15 mouse cellular contexts compared by ENCODE assay signal in genomic region chr11:62814625-62815024, GRCm38 (mm10). TPM values are rescaled to one million over a fixed set of nuclear protein-coding genes. Genes with fewer than 3 reads are reported as not detected.
A peak's percentile ranks its signal among the peaks of the same experiment; 100 is the strongest.
DNase-seq lines count a peak whose midpoint lies in the region; ATAC-seq and TF ChIP-seq lines count a peak whose summit lies in the region.
"Had no signal": no experiment of that assay in that cellular context is flagged by ENCODE, and none has a peak within 500 bp of the region (broad histone marks: within the 10 kb centered on the region; RNA-seq: fewer than 3 reads in every experiment).

No protein-coding gene starts in this region.

- no peaks in the 10 kb centered on the region for H3K79me2 ChIP-seq in heart, adult 2 months (replicated peaks; ENCODE audit: control insufficient read depth, insufficient read depth, low read length)

- peak; percentile 42 to 43 for DNase-seq in cerebellum, postnatal 25 days
- no peak for DNase-seq in cerebellum, adult 9-10 months
- DNase-seq in lung, postnatal 14 days = no peak
- DNase-seq in lung, postnatal 4 days = peak; percentile 14 to 28
- no peak for DNase-seq in heart, adult 2 months
- DNase-seq in spleen, postnatal 4 days (ENCODE audit: low spot score in 2 of 2) = no peak
- DNase-seq: adrenal gland, adult 8-10 months; thymus, postnatal 14 days had no signal

- H3K27me3 ChIP-seq in lung, embryonic 16.5 days (ENCODE audit: control insufficient read depth, insufficient read depth, low read depth, low read length) = no peaks in the 10 kb centered on the region
- H3K27me3 ChIP-seq in heart, adult 2 months (ENCODE audit: control insufficient read depth, insufficient read depth, low read length) = no peaks in the 10 kb centered on the region
- H3K27me3 ChIP-seq: embryonic facial prominence, embryonic 12.5 days; heart, embryonic 15.5 days; hindbrain, embryonic 12.5 days; neural tube, embryonic 12.5 days had no signal

- WGBS in lung, embryonic 16.5 days = 29% methylated on average over 4 of the region's 4 CpGs
- 32% methylated on average over 4 of the region's 4 CpGs for WGBS in heart, adult 2 months

- no peak for TF ChIP-seq EP300 in heart, adult 2 months (IDR thresholded peaks at IDR 0.05; ENCODE audit: insufficient read depth, low read depth, low read length)

- no peak for TF ChIP-seq POLR2A in heart, adult 2 months (IDR thresholded peaks at IDR 0.05; ENCODE audit: insufficient read depth, low read depth, low read length)

- peak overlapping the region; percentile 76 for H3K27ac ChIP-seq in lung, embryonic 16.5 days (ENCODE audit: low read length)
- H3K27ac ChIP-seq in heart, adult 2 months = no peak overlapping the region
- H3K27ac ChIP-seq: embryonic facial prominence, embryonic 12.5 days; heart, embryonic 15.5 days; hindbrain, embryonic 12.5 days; neural tube, embryonic 12.5 days had no signal

- peak; percentile 55; the same call in 1 of the 2 replicates for ATAC-seq in lung, embryonic 16.5 days (ENCODE audit: low read depth)
- no peak for ATAC-seq in inflammation-experienced regulatory T-cells, adult 6 months

- H3K4me1 ChIP-seq in lung, embryonic 16.5 days (replicated peaks; ENCODE audit: control insufficient read depth, insufficient read depth, low read length) = peaks cover 13% of the 10 kb centered on the region
- H3K4me1 ChIP-seq in heart, adult 2 months (ENCODE audit: control insufficient read depth, insufficient read depth, low read length) = no peaks in the 10 kb centered on the region
- H3K4me1 ChIP-seq: hindbrain, embryonic 12.5 days had no signal

- no peaks in the 10 kb centered on the region for H3K36me3 ChIP-seq in lung, embryonic 16.5 days (ENCODE audit: control insufficient read depth, insufficient read depth, low read length)
- H3K36me3 ChIP-seq in heart, adult 2 months (ENCODE audit: control insufficient read depth, insufficient read depth, low read length) = no peaks in the 10 kb centered on the region
- H3K36me3 ChIP-seq: embryonic facial prominence, embryonic 12.5 days; heart, embryonic 15.5 days; hindbrain, embryonic 12.5 days; neural tube, embryonic 12.5 days had no signal

- TF ChIP-seq CTCF in heart, adult 2 months (IDR thresholded peaks at IDR 0.05) = no peak

- H3K9ac ChIP-seq in lung, embryonic 16.5 days (ENCODE audit: low read length) = no peak overlapping the region
- H3K9ac ChIP-seq in heart, adult 2 months (ENCODE audit: low read depth, low read length) = no peak overlapping the region
- H3K9ac ChIP-seq: embryonic facial prominence, embryonic 12.5 days; heart, embryonic 15.5 days; hindbrain, embryonic 12.5 days; neural tube, embryonic 12.5 days had no signal

- no peak overlapping the region for H3K4me2 ChIP-seq in lung, embryonic 16.5 days (ENCODE audit: low read depth, low read length)
- H3K4me2 ChIP-seq: embryonic facial prominence, embryonic 12.5 days; heart, embryonic 15.5 days; hindbrain, embryonic 12.5 days; neural tube, embryonic 12.5 days had no signal

- intact Hi-C loops in heart, adult 2 months (cut with DNase I) = no loop called here

- no peak overlapping the region for H3K4me3 ChIP-seq in lung, embryonic 16.5 days (ENCODE audit: low read length)
- no peak overlapping the region for H3K4me3 ChIP-seq in heart, adult 2 months
- H3K4me3 ChIP-seq: embryonic facial prominence, embryonic 12.5 days; heart, embryonic 15.5 days; hindbrain, embryonic 12.5 days; neural tube, embryonic 12.5 days had no signal

- no peaks in the 10 kb centered on the region for H3K9me3 ChIP-seq in lung, embryonic 16.5 days (ENCODE audit: control insufficient read depth, low read length)
- H3K9me3 ChIP-seq: embryonic facial prominence, embryonic 12.5 days; heart, embryonic 15.5 days; hindbrain, embryonic 12.5 days; neural tube, embryonic 12.5 days had no signal

RNA-seq across cellular contexts. Expression of gene Trim16, which starts 5.4 kb away (rescaled TPM):
- polyA plus RNA-seq in lung, embryonic 16.5 days (2015; fragmentation: Nextera tagmentation; extraction: Ambion mirVana) = 23.2 and 25.0 TPM in 2 replicates
- total RNA-seq in heart, adult 2 months (2021) = 1 to 10 TPM; 6.5 to 7.4 TPM
- polyA plus RNA-seq in heart, adult 2 months (2012; rRNA removed) = 4.0 and 5.9 TPM in 2 replicates
- polyA plus RNA-seq in inflammation-experienced regulatory T-cells, adult 6 months (2017; shearing (Covaris generic)) = 10 to 100 TPM in 1 of 3 experiments, 1 to 10 TPM in 2; 6.4 to 14.6 (median 8.6) TPM

RNA-seq across cellular contexts. Expression of gene Zfp286, which starts 25.4 kb away (rescaled TPM):
- 14.8 and 14.9 TPM in 2 replicates for polyA plus RNA-seq in lung, embryonic 16.5 days (2015; fragmentation: Nextera tagmentation; extraction: Ambion mirVana)
- total RNA-seq in heart, adult 2 months (2021) = under 1 TPM; 0.41 to 0.42 TPM
- polyA plus RNA-seq in heart, adult 2 months (2012; rRNA removed) = 0.70 and 1.3 TPM in 2 replicates
- 1 to 10 TPM in 2 of 3 experiments, under 1 TPM in 1; 0.48 to 7.7 (median 6.0) TPM for polyA plus RNA-seq in inflammation-experienced regulatory T-cells, adult 6 months (2017; shearing (Covaris generic))
- polyA plus RNA-seq: liver, adult 2 months had no signal

RNA-seq across cellular contexts. Expression of gene Fbxw10, which starts 32.2 kb away (rescaled TPM):
- 0.40 and 0.92 TPM in 2 replicates for polyA plus RNA-seq in lung, embryonic 16.5 days (2015; fragmentation: Nextera tagmentation; extraction: Ambion mirVana)
- total RNA-seq in heart, adult 2 months (2021) = under 1 TPM; 0.16 to 0.34 TPM
- 0.29 and 0.70 TPM in 2 replicates for polyA plus RNA-seq in heart, adult 2 months (2012; rRNA removed)
- 10 to 100 TPM in 2 of 3 experiments, 1 to 10 TPM in 1; 1.5 to 20.2 (median 15.8) TPM for polyA plus RNA-seq in inflammation-experienced regulatory T-cells, adult 6 months (2017; shearing (Covaris generic))
- total RNA-seq: liver, adult 2 months had no signal
- polyA plus RNA-seq: liver, adult 2 months had no signal

Comparison
In these comparisons a context has a peak if more than half of its experiments do, and no peak if none do; other contexts are left out.
1. DNase-seq: peak in cerebellum, postnatal 25 days (2 of 2) and lung, postnatal 4 days (2 of 2); none in cerebellum, adult 9-10 months (single experiment), lung, postnatal 14 days (single experiment), heart, adult 2 months (0 of 2) and spleen, postnatal 4 days (0 of 2).